Mouse (Mus musculus): ENCODE measurements around the gene Cisd3. TPM values are rescaled to one million over a fixed set of nuclear protein-coding genes. Genes with fewer than 3 reads are reported as not detected.
"Not testable (repeated sequence)": the region's sequence is repeated elsewhere in the genome, so short reads cannot be mapped to it uniquely, and the experiment has no call there.

Cisd3 gene
- total RNA-seq, 1 experiment from 2014 or later = 2.8 TPM

- not testable (repeated sequence) for ATAC-seq (replicated peaks; ENCODE audit: low read depth, poor library complexity, severe bottlenecking)
These were observed 49.2 kb downstream of the Cisd3 start for GRCm38 (mm10) chr11:97734810-97735209.

- no peak for ATAC-seq (replicated peaks; ENCODE audit: low read depth, poor library complexity, severe bottlenecking)
These were observed 51.0 kb downstream of the Cisd3 start for GRCm38 (mm10) chr11:97736645-97737044.

- no peak for ATAC-seq (replicated peaks; ENCODE audit: low read depth, poor library complexity, severe bottlenecking)
These were observed 52.0 kb downstream of the Cisd3 start for GRCm38 (mm10) chr11:97737600-97737999.

Other genes starting within 250 kb of the Cisd3 start
- gene 4933428G20Rik, start 185.5 kb upstream of the Cisd3 start, total RNA-seq (2017) = not detected in 2 replicates
- not detected in 2 replicates for gene Srcin1, start 109.6 kb upstream of the Cisd3 start, total RNA-seq (2017)
- gene Epop, start 56.1 kb upstream of the Cisd3 start, total RNA-seq (2017) = 1.8 and 2.7 TPM in 2 replicates
- 4.9 and 9.7 TPM in 2 replicates for gene Mllt6, start 22.4 kb upstream of the Cisd3 start, total RNA-seq (2017)
- gene Pcgf2, start 14.7 kb downstream of the Cisd3 start, total RNA-seq (2017) = 0.82 and 1.0 TPM in 2 replicates
- gene Psmb3, start 17.6 kb downstream of the Cisd3 start, total RNA-seq (2017) = 109 and 147 TPM in 2 replicates
- gene Pip4k2b, start 58.9 kb downstream of the Cisd3 start, total RNA-seq (2017) = 38.5 and 55.8 TPM in 2 replicates
- gene Cwc25, start 80.7 kb downstream of the Cisd3 start, total RNA-seq (2017) = 14.5 and 21.8 TPM in 2 replicates
- not detected in 2 replicates for gene 1700001P01Rik, start 90.1 kb downstream of the Cisd3 start, total RNA-seq (2017)
- 2,081 and 2,105 TPM in 2 replicates for gene Rpl23, start 96.6 kb downstream of the Cisd3 start, total RNA-seq (2017)
- gene Lasp1, start 113.2 kb downstream of the Cisd3 start, total RNA-seq (2017) = 79.1 and 126 TPM in 2 replicates
- 0.69 and 1.7 TPM in 2 replicates for gene B230217C12Rik, start 155.0 kb downstream of the Cisd3 start, total RNA-seq (2017)
- 0.09 and 1.1 TPM in 2 replicates for gene Fbxo47, start 198.3 kb downstream of the Cisd3 start, total RNA-seq (2017)